Mouse (Mus musculus) embryonic fibroblast, embryonic 13.5 days (primary cell): Measurements from ENCODE around the gene Tstd1. TPM values are rescaled to one million over a fixed set of nuclear protein-coding genes. Genes with fewer than 3 reads are reported as not detected.

Source experiments
- H3K27ac ChIP-seq: 2 replicates; pipeline ENCODE4 v1.5.1; 2012; ENCODE audit warnings: low read length, control low read depth, inconsistent platforms; ENCODE audit not compliant: insufficient read depth
- H3K4me1 ChIP-seq: 2 replicates; pipeline ENCODE4 v1.6.1; 2011; ENCODE audit warnings: low read length; ENCODE audit not compliant: control insufficient read depth, insufficient read depth
- H3K4me3 ChIP-seq: 2 replicates; pipeline ENCODE4 v1.5.1; 2011; ENCODE audit warnings: mild to moderate bottlenecking, control low read depth, low read length; ENCODE audit not compliant: insufficient read depth
- CTCF ChIP-seq: IDR thresholded peaks from 2 replicates; pipeline ENCODE4 v1.5.1; 2011; ENCODE audit warnings: mild to moderate bottlenecking, control low read depth, low read length, moderate library complexity, borderline replicate concordance; ENCODE audit not compliant: insufficient read depth
- POLR2A ChIP-seq: IDR thresholded peaks from 2 replicates; pipeline ENCODE4 v1.6.1; 2011; ENCODE audit warnings: low read depth, mild to moderate bottlenecking, control low read depth, low read length, moderate library complexity
- polyA plus RNA-seq: library from polyadenylated mRNA; stranded (reverse); fragments of >200 nt; gene quantifications from 2 replicates; pipeline ENCODE4 v1.2.4, GENCODE M21; 2011; ENCODE audit warnings: low read depth; ENCODE audit not compliant: missing spikeins, insufficient read length

Gene Tstd1
- polyA plus RNA-seq, 1 experiment = 1.9 TPM

- no peak overlapping the region for H3K27ac ChIP-seq
- no peaks in the 10 kb centered on the region for H3K4me1 ChIP-seq
- TF ChIP-seq CTCF (no peak), POLR2A (no peak)
- H3K4me3 ChIP-seq = no peak overlapping the region
Observed at GRCm38 (mm10) chr1:171450062-171450461, 31.4 kb downstream of the Tstd1 start.

GRCm38 (mm10) chr1:171451001-171451400, 32.3 kb downstream of the Tstd1 start:
- no peaks in the 10 kb centered on the region for H3K4me1 ChIP-seq
- H3K27ac ChIP-seq = no peak overlapping the region
- no peak overlapping the region for H3K4me3 ChIP-seq
- TF ChIP-seq POLR2A = no peak

GRCm38 (mm10) chr1:171452522-171452921, 33.9 kb downstream of the Tstd1 start:
- TF ChIP-seq POLR2A (no peak), CTCF (no peak)
- H3K27ac ChIP-seq = no peak overlapping the region
- H3K4me1 ChIP-seq = no peaks in the 10 kb centered on the region
- no peak overlapping the region for H3K4me3 ChIP-seq

GRCm38 (mm10) chr1:171452923-171453322, 34.3 kb downstream of the Tstd1 start:
- no peak overlapping the region for H3K4me3 ChIP-seq
- TF ChIP-seq CTCF = no peak
- TF ChIP-seq POLR2A = no peak
- H3K27ac ChIP-seq = no peak overlapping the region
- H3K4me1 ChIP-seq = no peaks in the 10 kb centered on the region

- TF ChIP-seq POLR2A (no peak), CTCF (no peak)
- Histone ChIP-seq H3K4me3 (no peak overlapping the region), H3K4me1 (no peaks in the 10 kb centered on the region), H3K27ac (no peak overlapping the region)
Observed at GRCm38 (mm10) chr1:171454926-171455325, 36.3 kb downstream of the Tstd1 start.

GRCm38 (mm10) chr1:171457568-171457967, 38.9 kb downstream of the Tstd1 start:
- no peak overlapping the region for H3K27ac ChIP-seq
- TF ChIP-seq POLR2A = no peak
- no peak for TF ChIP-seq CTCF

GRCm38 (mm10) chr1:171459791-171460190, 41.1 kb downstream of the Tstd1 start:
- TF ChIP-seq POLR2A = no peak
- no peak for TF ChIP-seq CTCF
- no peaks in the 10 kb centered on the region for H3K4me1 ChIP-seq

More at GRCm38 (mm10) chr1:171457568-171457967, 38.9 kb downstream of the Tstd1 start:
- Histone ChIP-seq H3K4me3 (no peak overlapping the region), H3K4me1 (no peaks in the 10 kb centered on the region)

GRCm38 (mm10) chr1:171460551-171461503, 42.2 kb downstream of the Tstd1 start:
- H3K4me1 ChIP-seq = no peaks in the 10 kb centered on the region
- H3K27ac ChIP-seq = no peak overlapping the region
- no peak for TF ChIP-seq POLR2A
- TF ChIP-seq CTCF = no peak
- no peak overlapping the region for H3K4me3 ChIP-seq

More at GRCm38 (mm10) chr1:171459791-171460190, 41.1 kb downstream of the Tstd1 start:
- Histone ChIP-seq H3K27ac (no peak overlapping the region), H3K4me3 (no peak overlapping the region)

GRCm38 (mm10) chr1:171463133-171463532, 44.5 kb downstream of the Tstd1 start:
- no peak for TF ChIP-seq POLR2A
- TF ChIP-seq CTCF = no peak
- H3K4me3 ChIP-seq = no peak overlapping the region
- no peaks in the 10 kb centered on the region for H3K4me1 ChIP-seq
- no peak overlapping the region for H3K27ac ChIP-seq

- Histone ChIP-seq H3K4me1 (no peaks in the 10 kb centered on the region), H3K27ac (no peak overlapping the region), H3K4me3 (no peak overlapping the region)
- TF ChIP-seq POLR2A (no peak), CTCF (no peak)
Observed at GRCm38 (mm10) chr1:171465749-171466412, 47.2 kb downstream of the Tstd1 start.
